Mouse (Mus musculus) hindbrain, embryonic 15.5 days (tissue): Measurements from ENCODE around the gene Meis2. TPM values are rescaled to one million over a fixed set of nuclear protein-coding genes. Genes with fewer than 3 reads are reported as not detected.
A peak's percentile ranks its signal among the peaks of the same experiment; 100 is the strongest.

Source experiments
- ATAC-seq: fragments of 200-750 bp; cut with Nextera tagmentation; 2 replicates; pipeline ENCODE4 v1.8.0; 2017; ENCODE audit warnings: low read depth, moderate number of reproducible peaks, moderate TSS enrichment; ENCODE audit not compliant: low FRiP score
- H3K27ac ChIP-seq: fragments of 300-500 bp; sonication (generic); replicated peaks from 2 replicates; pipeline ENCODE4 v1.5.1; 2015; ENCODE audit warnings: mild to moderate bottlenecking, inconsistent platforms
- H3K27me3 ChIP-seq: fragments of 300-500 bp; sonication (generic); 2 replicates; pipeline ENCODE4 v1.6.1; 2015; ENCODE audit warnings: control low read depth, inconsistent platforms
- H3K36me3 ChIP-seq: fragments of 300-500 bp; sonication (generic); 2 replicates; pipeline ENCODE4 v1.6.1; 2015; ENCODE audit warnings: control low read depth, inconsistent platforms
- H3K4me1 ChIP-seq: fragments of 300-500 bp; sonication (generic); replicated peaks from 2 replicates; pipeline ENCODE4 v1.6.1; 2015; ENCODE audit warnings: control low read depth, inconsistent platforms
- H3K4me2 ChIP-seq: fragments of 300-500 bp; sonication (generic); 2 replicates; pipeline ENCODE4 v1.6.1; 2015; ENCODE audit warnings: moderate library complexity, mild to moderate bottlenecking, inconsistent platforms
- H3K4me3 ChIP-seq: fragments of 300-500 bp; sonication (generic); 2 replicates; pipeline ENCODE4 v1.5.1; 2015; ENCODE audit warnings: mild to moderate bottlenecking, inconsistent platforms
- H3K9ac ChIP-seq: fragments of 300-500 bp; sonication (generic); 2 replicates; pipeline ENCODE4 v1.6.1; 2015; ENCODE audit warnings: inconsistent platforms
- H3K9me3 ChIP-seq: fragments of 300-500 bp; sonication (generic); 2 replicates; pipeline ENCODE4 v1.6.1; 2016; ENCODE audit warnings: control low read depth, inconsistent platforms
- WGBS: fragments of 180-500 bp; shearing (Covaris S2); methylation state at CpG from one replicate; pipeline ENCODE4 v1.1.7; 2015; 5-methylcytosine and 5-hydroxymethylcytosine counted together
- polyA plus RNA-seq: library from polyadenylated mRNA; unstranded; fragments of >200 nt; fragmentation: Nextera tagmentation; extraction: Ambion mirVana; gene quantifications from 2 replicates; pipeline ENCODE4 v1.2.1, GENCODE M21; 2015

Gene Meis2
- polyA plus RNA-seq, 1 experiment from 2014 or later: 139 TPM

DNA sequence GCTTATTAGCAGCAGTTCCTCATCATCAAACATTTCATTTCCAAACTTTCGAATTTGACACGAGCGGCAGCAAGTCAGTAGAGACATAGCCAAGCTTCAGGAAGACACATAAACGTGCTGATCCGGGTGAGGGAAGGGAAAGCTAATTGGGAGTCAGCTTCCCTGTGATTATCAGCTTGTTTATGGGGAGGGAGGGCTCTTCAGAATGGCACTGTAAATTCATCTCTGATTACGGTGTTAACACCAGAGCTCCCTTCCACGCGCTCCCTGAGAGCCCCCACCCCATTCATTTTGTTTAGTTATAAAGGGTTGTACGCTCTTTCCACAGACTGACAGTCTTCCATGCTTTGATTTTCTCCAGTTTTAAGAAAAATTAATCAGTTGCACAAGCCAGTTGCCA, 23.2 kb downstream of the Meis2 start:
- H3K27me3 ChIP-seq: no peaks in the 10 kb centered on the region
- H3K4me2 ChIP-seq: peak overlapping the region; percentile 26
- peaks cover 40% of the 10 kb centered on the region for H3K4me1 ChIP-seq
- H3K27ac ChIP-seq: peak overlapping the region; percentile 70
- WGBS: 53% methylated on average over 9 of the region's 9 CpGs
- no peak for ATAC-seq
- no peak overlapping the region for H3K4me3 ChIP-seq
- no peaks in the 10 kb centered on the region for H3K9me3 ChIP-seq
- peaks cover 2% of the 10 kb centered on the region; the same call in 1 of the 2 replicates for H3K36me3 ChIP-seq
- H3K9ac ChIP-seq: no peak overlapping the region

DNA sequence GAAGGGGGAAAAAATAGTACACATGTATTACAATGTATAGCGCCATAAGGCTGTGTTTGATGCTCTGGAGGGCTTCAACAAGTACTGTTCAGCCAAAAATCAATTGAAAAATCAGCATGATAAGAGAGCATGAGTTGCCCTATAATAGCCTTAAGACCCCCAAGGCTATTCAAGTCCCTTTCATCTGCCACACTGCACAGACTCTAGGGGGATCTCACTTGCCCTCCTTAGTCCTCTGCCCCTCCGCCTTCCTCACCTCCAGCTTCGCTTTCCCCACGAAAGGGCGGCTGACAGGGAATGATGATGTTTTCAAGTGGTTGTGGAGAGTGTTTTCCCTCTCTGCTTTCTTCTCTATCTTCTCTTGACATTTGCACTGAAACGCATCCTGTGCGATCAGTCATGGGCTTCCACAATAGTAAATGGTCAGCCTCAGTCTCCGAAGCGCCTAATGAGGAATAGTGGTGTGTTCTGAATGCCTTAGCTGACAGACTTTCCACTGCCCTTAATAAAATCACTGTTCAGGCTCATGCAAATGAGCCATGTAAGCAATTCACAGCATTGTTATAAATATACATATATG, 23.9 kb downstream of the Meis2 start:
- H3K4me2 ChIP-seq: peak overlapping the region; percentile 26; the same call in 1 of the 2 replicates
- no peak for ATAC-seq
- peaks cover 37% of the 10 kb centered on the region for H3K4me1 ChIP-seq
- H3K9ac ChIP-seq: no peak overlapping the region
- H3K36me3 ChIP-seq: peaks cover 5% of the 10 kb centered on the region; the same call in 1 of the 2 replicates
- H3K9me3 ChIP-seq: no peaks in the 10 kb centered on the region
- H3K27ac ChIP-seq: peak overlapping the region; percentile 50
- no peaks in the 10 kb centered on the region for H3K27me3 ChIP-seq
- no peak overlapping the region for H3K4me3 ChIP-seq
- WGBS: 50% methylated on average over 9 of the region's 9 CpGs

DNA sequence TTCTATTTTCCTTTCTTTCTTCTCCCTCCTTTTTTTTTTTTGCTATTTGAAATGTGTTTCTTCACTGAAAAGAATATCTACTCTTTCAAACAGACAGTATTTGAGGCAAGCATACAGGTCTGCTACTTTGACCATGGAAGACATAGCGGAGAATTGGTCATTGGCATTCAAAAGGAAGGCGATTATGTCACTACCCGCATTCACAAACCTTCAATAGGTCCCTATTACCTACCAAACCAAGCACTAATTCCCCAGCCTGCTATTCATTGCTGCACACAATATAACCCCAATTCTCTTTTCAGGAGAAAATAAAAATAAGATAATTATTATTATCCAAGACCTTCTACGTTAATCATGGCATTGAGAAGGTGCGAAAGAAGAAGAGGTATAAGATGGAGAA, 30.3 kb downstream of the Meis2 start:
- H3K4me1 ChIP-seq: no peaks in the 10 kb centered on the region
- H3K27ac ChIP-seq: no peak overlapping the region
- no peak overlapping the region for H3K9ac ChIP-seq
- 85% methylated on average over 5 of the region's 5 CpGs for WGBS
- H3K27me3 ChIP-seq: no peaks in the 10 kb centered on the region
- H3K9me3 ChIP-seq: no peaks in the 10 kb centered on the region
- H3K4me3 ChIP-seq: no peak overlapping the region
- ATAC-seq: no peak
- H3K36me3 ChIP-seq: peaks cover 5% of the 10 kb centered on the region; the same call in 1 of the 2 replicates
- no peak overlapping the region for H3K4me2 ChIP-seq

DNA sequence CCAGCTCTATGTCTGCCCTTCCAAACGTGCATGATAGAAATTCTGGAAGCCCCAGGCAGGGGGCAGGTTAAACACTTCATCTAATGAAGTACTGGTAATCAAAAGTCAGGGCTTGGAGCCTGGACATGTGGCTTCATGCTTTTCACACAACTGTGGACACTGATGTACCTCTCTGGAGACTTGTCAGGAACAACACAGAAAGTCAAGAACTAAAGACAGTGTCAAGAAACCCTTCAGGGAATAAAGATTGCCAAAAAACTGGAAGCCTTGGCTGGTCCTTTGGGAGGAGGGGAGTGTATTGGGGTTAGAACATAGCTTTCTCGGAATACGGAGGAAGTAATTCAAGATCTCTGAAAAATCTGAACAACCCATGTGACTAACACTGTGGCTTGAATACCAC, 37.5 kb downstream of the Meis2 start:
- H3K27ac ChIP-seq: no peak overlapping the region
- no peak for ATAC-seq
- no peaks in the 10 kb centered on the region for H3K27me3 ChIP-seq
- H3K36me3 ChIP-seq: peaks cover 6% of the 10 kb centered on the region
- H3K9ac ChIP-seq: no peak overlapping the region
- no peak overlapping the region for H3K4me2 ChIP-seq
- H3K4me1 ChIP-seq: no peaks in the 10 kb centered on the region
- H3K4me3 ChIP-seq: no peak overlapping the region
- WGBS: 58% methylated on average over 3 of the region's 3 CpGs
- no peaks in the 10 kb centered on the region for H3K9me3 ChIP-seq

DNA sequence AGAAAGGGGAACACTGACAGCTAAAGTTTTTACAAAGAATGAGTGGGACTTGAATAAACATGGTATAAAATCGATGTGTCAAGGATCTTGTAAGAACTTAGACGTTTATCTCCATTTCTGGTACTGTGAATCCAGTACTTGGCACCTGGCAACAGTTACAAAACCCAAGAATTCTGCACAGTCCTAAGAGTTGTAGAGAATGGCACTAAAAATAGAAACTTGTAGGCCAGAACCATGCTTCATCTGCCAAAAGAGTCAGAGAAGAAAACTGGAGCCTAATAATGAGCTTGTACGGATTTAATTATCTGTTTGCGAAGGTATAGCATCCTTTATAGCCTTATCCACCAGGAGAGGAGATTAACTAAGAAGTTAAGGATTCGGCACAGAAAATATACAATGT, 42.8 kb downstream of the Meis2 start:
- Histone ChIP-seq H3K27ac (no peak overlapping the region), H3K9me3 (no peaks in the 10 kb centered on the region), H3K4me1 (peaks cover 30% of the 10 kb centered on the region), H3K4me2 (no peak overlapping the region), H3K4me3 (no peak overlapping the region), H3K36me3 (0 out of 2 replicates have a peak, but pooled peaks cover 3% of the 10 kb centered on the region), H3K27me3 (no peaks in the 10 kb centered on the region), H3K9ac (no peak overlapping the region)
- no peak for ATAC-seq
- 81% methylated on average over 5 of the region's 5 CpGs for WGBS

DNA sequence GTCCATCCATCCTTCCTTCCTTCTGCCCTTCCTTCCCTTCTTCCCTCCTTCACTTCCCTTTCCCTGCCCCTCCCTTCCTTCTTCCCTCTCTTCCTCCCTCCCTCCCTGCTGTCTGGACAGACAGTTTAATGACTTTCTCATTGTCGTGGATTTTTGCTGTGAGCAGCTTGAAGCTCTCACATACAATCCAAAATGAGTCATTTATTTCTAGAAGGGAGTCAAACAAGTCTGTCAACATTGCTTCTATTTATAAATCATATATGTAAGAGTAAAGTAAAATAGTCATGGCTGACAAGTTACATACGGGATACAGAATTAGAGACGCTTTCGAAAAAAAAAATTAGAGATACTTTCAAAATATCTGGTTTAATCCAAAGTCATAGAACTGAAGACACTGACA, 43.7 kb downstream of the Meis2 start:
- 0 out of 2 replicates have a peak, but pooled peaks cover 3% of the 10 kb centered on the region for H3K36me3 ChIP-seq
- no peak overlapping the region for H3K4me2 ChIP-seq
- no peak for ATAC-seq
- no peak overlapping the region for H3K4me3 ChIP-seq
- peaks cover 30% of the 10 kb centered on the region for H3K4me1 ChIP-seq
- H3K27me3 ChIP-seq: no peaks in the 10 kb centered on the region
- H3K9ac ChIP-seq: no peak overlapping the region
- H3K9me3 ChIP-seq: no peaks in the 10 kb centered on the region
- no peak overlapping the region for H3K27ac ChIP-seq
- 71% methylated on average over 4 of the region's 4 CpGs for WGBS

DNA sequence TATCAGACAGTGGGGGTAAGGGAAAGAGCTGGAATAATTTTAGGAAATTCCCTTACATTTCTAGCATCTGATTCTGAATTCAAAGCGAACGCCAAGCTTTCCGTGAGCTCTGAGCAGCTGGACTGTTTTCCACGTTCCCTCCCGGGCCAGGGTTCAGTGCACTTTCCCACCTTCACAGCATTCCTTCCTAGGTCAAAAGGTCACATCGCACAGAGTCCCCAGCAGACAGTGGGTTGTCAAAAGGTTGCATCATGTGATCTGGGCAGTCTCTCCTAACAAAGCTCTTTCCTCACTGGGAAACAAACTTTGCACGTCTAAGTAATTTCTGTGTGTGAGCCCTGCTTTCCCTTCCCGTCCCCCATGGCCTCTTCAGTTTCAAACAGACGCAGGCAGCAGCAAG, 44.6 kb downstream of the Meis2 start:
- ATAC-seq: no peak
- WGBS: 11% methylated on average over 9 of the region's 9 CpGs
- Histone ChIP-seq H3K36me3 (0 out of 2 replicates have a peak, but pooled peaks cover 3% of the 10 kb centered on the region), H3K9me3 (no peaks in the 10 kb centered on the region), H3K27me3 (no peaks in the 10 kb centered on the region), H3K4me3 (no peak overlapping the region), H3K4me2 (peak overlapping the region; percentile 23), H3K9ac (no peak overlapping the region), H3K4me1 (peaks cover 30% of the 10 kb centered on the region), H3K27ac (peak overlapping the region; percentile 78)

DNA sequence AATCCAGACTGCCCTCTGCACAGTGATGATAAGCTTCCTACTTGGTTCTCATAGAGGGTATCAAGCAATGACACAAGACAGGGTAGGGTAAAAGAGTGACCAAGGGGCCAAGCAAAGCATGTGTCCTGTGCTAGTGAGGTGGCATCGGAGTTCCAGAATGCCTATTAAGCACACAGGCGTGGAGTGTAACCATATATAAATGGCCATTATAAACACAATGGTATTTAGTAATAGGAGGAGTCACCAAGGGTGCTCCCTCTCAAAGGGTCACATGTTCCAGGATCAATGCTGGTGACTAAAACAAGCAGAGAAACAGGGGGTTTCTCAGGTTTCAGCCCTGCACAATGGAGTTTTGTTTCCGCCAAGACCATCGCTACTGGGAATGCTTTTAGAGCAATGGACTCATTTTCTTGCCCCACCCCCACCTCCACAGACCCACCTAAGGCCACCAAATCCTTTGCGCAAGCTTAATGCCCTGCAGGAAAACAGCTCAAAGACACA, 45.1 kb downstream of the Meis2 start:
- 14% methylated on average over 5 of the region's 5 CpGs for WGBS
- peak; percentile 13; the same call in 1 of the 2 replicates for ATAC-seq
- Histone ChIP-seq H3K27ac (peak overlapping the region; percentile 78), H3K9me3 (no peaks in the 10 kb centered on the region), H3K4me3 (no peak overlapping the region), H3K4me2 (peak overlapping the region; percentile 23), H3K9ac (0 out of 2 replicates have a peak overlapping the region, but pooled peaks have one; percentile 1), H3K36me3 (0 out of 2 replicates have a peak, but pooled peaks cover 3% of the 10 kb centered on the region), H3K4me1 (peaks cover 30% of the 10 kb centered on the region), H3K27me3 (no peaks in the 10 kb centered on the region)

DNA sequence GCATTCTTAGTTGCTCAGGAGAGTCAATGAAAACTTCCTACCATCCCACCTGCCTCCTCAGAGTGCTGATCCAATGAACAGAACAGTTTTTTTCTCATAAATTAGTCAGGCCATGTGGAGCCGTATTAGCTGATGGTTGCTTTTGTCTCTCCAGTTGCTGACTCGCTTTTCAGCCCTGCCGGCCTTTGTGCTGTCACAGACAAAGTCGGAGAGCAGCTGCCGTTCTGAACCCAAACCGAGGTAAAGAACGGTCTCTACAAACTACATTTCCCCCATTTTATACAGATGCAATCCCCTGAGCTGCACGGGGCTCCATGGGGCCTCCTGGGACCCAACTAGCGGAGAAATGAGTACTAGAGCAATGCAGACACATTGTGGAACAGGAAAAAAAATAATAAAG, 45.7 kb downstream of the Meis2 start:
- WGBS: 10% methylated on average over 9 of the region's 9 CpGs
- peak; percentile 35; the same call in 1 of the 2 replicates for ATAC-seq
- Histone ChIP-seq H3K9me3 (no peaks in the 10 kb centered on the region), H3K36me3 (0 out of 2 replicates have a peak, but pooled peaks cover under 1% of the 10 kb centered on the region), H3K27me3 (no peaks in the 10 kb centered on the region), H3K4me1 (peaks cover 30% of the 10 kb centered on the region), H3K4me2 (peak overlapping the region; percentile 23), H3K27ac (peak overlapping the region; percentile 78), H3K4me3 (no peak overlapping the region), H3K9ac (0 out of 2 replicates have a peak overlapping the region, but pooled peaks have one; percentile 1)

DNA sequence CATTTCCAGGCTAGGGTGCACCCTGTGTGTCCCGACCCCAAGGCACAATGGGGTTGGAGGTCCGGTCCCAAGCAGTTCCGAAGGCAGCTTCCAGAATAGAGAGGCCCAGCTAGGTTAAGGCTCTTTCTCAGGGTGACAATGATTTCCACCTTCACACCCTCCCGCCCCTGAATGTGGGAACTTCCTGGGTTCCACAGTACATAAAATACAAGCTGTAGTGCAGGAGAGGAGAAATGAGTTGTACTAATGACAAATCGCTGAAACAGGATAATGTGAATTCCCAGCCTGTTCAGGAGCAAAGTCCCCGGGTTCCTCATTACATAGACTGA, 46.2 kb downstream of the Meis2 start:
- peak; percentile 39; the same call in 1 of the 2 replicates for ATAC-seq
- Histone ChIP-seq H3K27me3 (no peaks in the 10 kb centered on the region), H3K4me2 (no peak overlapping the region; the same call in 1 of the 2 replicates), H3K4me1 (peaks cover 30% of the 10 kb centered on the region), H3K9ac (no peak overlapping the region), H3K27ac (peak overlapping the region; percentile 78), H3K4me3 (no peak overlapping the region), H3K36me3 (no peaks in the 10 kb centered on the region), H3K9me3 (no peaks in the 10 kb centered on the region)
- WGBS: 21% methylated on average over 6 of the region's 6 CpGs

DNA sequence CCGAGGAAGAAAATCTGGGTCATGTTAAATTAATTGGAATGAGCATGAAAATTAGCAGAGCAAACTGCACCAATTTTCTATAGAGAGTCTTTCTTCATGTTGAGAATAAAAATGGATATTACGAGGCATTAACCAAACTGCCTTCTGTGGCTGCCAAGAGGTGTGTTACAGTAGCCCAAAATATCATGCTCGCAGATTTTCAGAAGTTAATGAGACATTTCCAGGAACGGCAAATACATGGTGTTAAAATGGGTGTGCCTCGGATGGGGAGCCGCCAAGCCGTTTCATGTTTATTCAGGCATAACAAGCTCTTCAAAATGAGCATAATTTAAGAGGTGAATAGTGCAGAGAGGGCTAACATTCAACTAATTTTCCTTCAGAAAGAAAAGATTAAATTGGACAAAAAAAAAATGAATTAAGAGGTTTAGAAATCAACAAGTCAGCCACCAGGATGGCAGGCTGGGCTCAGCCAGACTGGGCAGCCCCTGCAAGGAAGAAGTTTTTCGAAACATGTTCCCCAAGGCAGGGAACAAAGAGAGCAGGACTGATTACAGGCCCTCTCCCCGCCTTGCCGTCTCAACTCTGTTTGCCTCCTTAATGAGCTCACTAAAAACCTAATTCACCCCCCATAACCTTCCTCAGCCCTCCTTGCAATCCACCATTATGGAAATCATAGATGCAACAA, 46.7 kb downstream of the Meis2 start:
- H3K27me3 ChIP-seq: no peaks in the 10 kb centered on the region
- no peak overlapping the region for H3K4me2 ChIP-seq
- peaks cover 30% of the 10 kb centered on the region for H3K4me1 ChIP-seq
- H3K4me3 ChIP-seq: no peak overlapping the region
- H3K27ac ChIP-seq: peak overlapping the region; percentile 78
- H3K9me3 ChIP-seq: no peaks in the 10 kb centered on the region
- WGBS: 23% methylated on average over 10 of the region's 10 CpGs
- no peak overlapping the region for H3K9ac ChIP-seq
- 0 out of 2 replicates have a peak, but pooled peaks have one; percentile 36 for ATAC-seq
- no peaks in the 10 kb centered on the region for H3K36me3 ChIP-seq

DNA sequence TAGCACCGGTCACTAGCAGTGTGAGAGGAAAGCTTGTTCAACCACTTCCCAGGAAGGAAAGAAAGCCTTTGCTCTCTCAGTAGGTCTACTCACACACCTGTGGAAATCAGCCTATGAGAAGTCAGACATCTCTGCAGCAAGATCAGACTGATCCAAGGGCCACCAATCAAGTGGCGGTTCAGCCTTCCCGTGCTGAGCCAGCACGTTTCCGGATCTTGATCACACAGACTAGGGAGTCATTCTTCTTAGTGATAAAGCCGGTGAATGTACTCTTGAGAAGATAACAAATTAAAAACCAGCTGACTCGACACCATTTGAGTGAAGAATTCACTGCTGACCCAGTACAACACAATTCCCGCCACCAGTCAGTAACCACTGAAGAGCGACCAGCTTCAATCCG, 50.1 kb downstream of the Meis2 start:
- Histone ChIP-seq H3K4me2 (no peak overlapping the region), H3K9ac (no peak overlapping the region), H3K9me3 (no peaks in the 10 kb centered on the region), H3K4me1 (peaks cover 23% of the 10 kb centered on the region), H3K4me3 (no peak overlapping the region), H3K36me3 (no peaks in the 10 kb centered on the region), H3K27ac (no peak overlapping the region), H3K27me3 (no peaks in the 10 kb centered on the region)
- ATAC-seq: no peak
- 63% methylated on average over 10 of the region's 10 CpGs for WGBS
